In the genomic region with DNA sequence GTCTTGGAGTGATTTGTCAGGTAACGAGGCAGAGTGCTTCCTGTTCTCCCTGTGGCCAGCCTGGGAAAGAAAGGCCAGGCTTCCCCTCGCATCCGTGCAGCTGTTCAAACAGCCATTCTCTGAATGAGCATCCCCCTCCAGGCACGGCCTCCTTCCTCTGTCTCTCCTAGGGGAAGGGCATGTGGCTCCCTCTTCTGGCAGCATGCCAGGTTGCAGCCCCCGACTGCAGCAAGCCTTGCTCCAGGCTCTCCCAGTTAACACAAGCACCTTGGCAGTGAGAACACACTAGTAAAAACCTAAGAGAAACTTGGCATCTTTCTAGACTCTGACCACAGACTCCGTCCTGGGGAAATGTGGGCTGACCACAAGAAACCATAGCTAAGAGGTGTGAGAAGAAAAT, we compare ENCODE assay signal across 8 mouse cellular contexts. TPM values are rescaled to one million over a fixed set of nuclear protein-coding genes. Genes with fewer than 3 reads are reported as not detected.
DNase-seq lines count a peak whose midpoint lies in the region; ATAC-seq and TF ChIP-seq lines count a peak whose summit lies in the region.

No protein-coding gene starts in this region.

- TF ChIP-seq CTCF in lung, embryonic 14.5 days (IDR thresholded peaks at IDR 0.05; ENCODE audit: low read depth), result peak; percentile 69

- WGBS in lung, embryonic 14.5 days, result 13% methylated on average over 6 of the region's 6 CpGs

- H3K36me3 ChIP-seq in lung, embryonic 14.5 days (ENCODE audit: insufficient read depth), result peaks cover 90% of the 10 kb centered on the region

- H3K4me1 ChIP-seq in lung, embryonic 14.5 days (ENCODE audit: insufficient read depth), result no peaks in the 10 kb centered on the region

- intact Hi-C loops in gastrocnemius, postnatal 14 days (cut with DNase I; ENCODE audit: low total_unique reads), result no loop called here

- no peaks in the 10 kb centered on the region for H3K27me3 ChIP-seq in lung, embryonic 14.5 days (ENCODE audit: insufficient read depth, low read length)

- no peak overlapping the region for H3K4me3 ChIP-seq in lung, embryonic 14.5 days (ENCODE audit: low read depth, low read length)

- no peak overlapping the region for H3K4me2 ChIP-seq in lung, embryonic 14.5 days

- no peak overlapping the region for H3K9ac ChIP-seq in lung, embryonic 14.5 days

- peak; percentile 72 for DNase-seq in gastrocnemius, postnatal 14 days
- no peak for DNase-seq in gastrocnemius, adult 8-10 months (ENCODE audit: low spot score in 2 of 2)
- DNase-seq in brain, adult 2 months (ENCODE audit: low read depth, low spot score), result peak; percentile 60
- peak; percentile 74 for DNase-seq in kidney, postnatal 14 days
- peak; percentile 84 for DNase-seq in lung, embryonic 14.5 days
- DNase-seq in ovary, postnatal 36 days (ENCODE audit: low spot score), result peak; percentile 50
- peak; percentile 48 for DNase-seq in urinary bladder, postnatal 14 days (ENCODE audit: low spot score)

- H3K9me3 ChIP-seq in lung, embryonic 14.5 days (ENCODE audit: low read depth, low read length), result no peaks in the 10 kb centered on the region

- peak; percentile 67 for ATAC-seq in granulocyte monocyte progenitor cell, adult 5-6 weeks (replicated peaks; ENCODE audit: poor library complexity, severe bottlenecking)
- peak; percentile 71 for ATAC-seq in lung, embryonic 14.5 days (ENCODE audit: insufficient read depth)

- H3K27ac ChIP-seq in lung, embryonic 14.5 days (ENCODE audit: low read depth), result no peak overlapping the region

RNA-seq across cellular contexts. Expression of a gene that starts 9.6 kb away (rescaled TPM):
- 100 to 1,000 TPM; 149 to 153 TPM for total RNA-seq in gastrocnemius, postnatal 14 days (2021)
- 100 to 1,000 TPM; 142 to 193 (median 171) TPM for total RNA-seq in gastrocnemius, adult 8-10 months (2022)
- 98.4 and 108 TPM in 2 replicates for total RNA-seq in granulocyte monocyte progenitor cell, adult 5-6 weeks (2014; fragmentation: Nextera tagmentation)
- total RNA-seq in granulocyte monocyte progenitor cell, adult 5-6 weeks (2017), result 158 and 163 TPM in 2 replicates
- polyA plus RNA-seq in lung, embryonic 14.5 days (2014; fragmentation: Nextera tagmentation; extraction: Ambion mirVana), result 220 and 252 TPM in 2 replicates

RNA-seq across cellular contexts. Expression of a gene that starts 36.2 kb away (rescaled TPM):
- 10 to 100 TPM; 42.0 to 43.1 TPM for total RNA-seq in gastrocnemius, postnatal 14 days (2021)
- total RNA-seq in gastrocnemius, adult 8-10 months (2022), result 100 to 1,000 TPM; 107 to 171 (median 133) TPM
- 39.1 and 39.4 TPM in 2 replicates for total RNA-seq in granulocyte monocyte progenitor cell, adult 5-6 weeks (2014; fragmentation: Nextera tagmentation)
- 17.7 and 18.5 TPM in 2 replicates for total RNA-seq in granulocyte monocyte progenitor cell, adult 5-6 weeks (2017)
- polyA plus RNA-seq in lung, embryonic 14.5 days (2014; fragmentation: Nextera tagmentation; extraction: Ambion mirVana), result 12.4 and 13.6 TPM in 2 replicates

RNA-seq across cellular contexts. Expression of a gene that starts 47.1 kb away (rescaled TPM):
- total RNA-seq in gastrocnemius, postnatal 14 days (2021), result under 1 TPM; 0.24 to 0.25 TPM
- under 1 TPM; 0.20 to 0.54 (median 0.34) TPM for total RNA-seq in gastrocnemius, adult 8-10 months (2022)
- total RNA-seq in granulocyte monocyte progenitor cell, adult 5-6 weeks (2014; fragmentation: Nextera tagmentation), result 4.4 and 5.7 TPM in 2 replicates
- total RNA-seq in granulocyte monocyte progenitor cell, adult 5-6 weeks (2017), result 1.0 and 1.2 TPM in 2 replicates
- polyA plus RNA-seq in lung, embryonic 14.5 days (2014; fragmentation: Nextera tagmentation; extraction: Ambion mirVana), result 2.1 and 2.3 TPM in 2 replicates

Comparison
In these comparisons a context has a peak if more than half of its experiments do, and no peak if none do; other contexts are left out.
1. DNase-seq: peak in gastrocnemius, postnatal 14 days (single experiment), brain, adult 2 months (single experiment), kidney, postnatal 14 days (single experiment), lung, embryonic 14.5 days (single experiment), ovary, postnatal 36 days (single experiment) and urinary bladder, postnatal 14 days (single experiment); none in gastrocnemius, adult 8-10 months (0 of 2).